Mouse (Mus musculus): ENCODE measurements around the gene Pcmtd2. TPM values are rescaled to one million over a fixed set of nuclear protein-coding genes. Genes with fewer than 3 reads are reported as not detected.
A peak's percentile ranks its signal among the peaks of the same experiment; 100 is the strongest.

Pcmtd2 gene
- total and polyA plus RNA-seq, 3 experiments = 10.3 to 17.1 (median 14.4) TPM

DNA sequence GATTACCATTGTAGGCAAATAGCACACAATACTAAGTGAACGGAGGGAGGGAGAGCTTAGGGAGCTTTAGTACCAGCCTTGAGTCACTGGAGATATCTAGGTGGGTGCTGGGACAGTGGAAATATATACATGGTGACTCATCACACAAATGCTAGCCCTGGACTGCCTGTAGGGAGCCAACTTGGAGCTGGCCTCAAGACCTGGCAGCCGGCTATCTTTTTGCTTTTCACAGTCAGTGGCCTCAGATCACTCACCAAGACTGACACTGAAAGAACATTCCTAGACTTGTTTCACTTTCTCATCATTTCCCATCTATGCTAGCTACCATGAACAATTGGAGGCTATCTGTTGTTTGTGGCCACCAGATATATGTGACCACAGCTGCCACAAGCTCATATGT is 4.9 kb upstream of the Pcmtd2 start:
- no peaks in the 10 kb centered on the region for H3K9me3 ChIP-seq (replicated peaks; ENCODE audit: low read length)
- no peak for DNase-seq (ENCODE audit: extremely low read depth)
- no peak overlapping the region for H3K4me3 ChIP-seq (replicated peaks in 1 of 3; ENCODE audit: low read depth in 2 of 3, low read length in 2 of 3, poor library complexity in 1 of 3)
- H3K4me2 ChIP-seq (ENCODE audit: insufficient read depth, low read depth, poor library complexity, severe bottlenecking) = no peak overlapping the region
- no peak overlapping the region for H3K9ac ChIP-seq (ENCODE audit: insufficient read depth, low read depth)
- H3K4me1 ChIP-seq (ENCODE audit: control insufficient read depth in 1 of 2, insufficient read depth in 2 of 2) = peaks cover 0 to 6% of the 10 kb centered on the region in 2 experiments; a peak in 2 of 4 replicates
- dilution Hi-C loops (cut with MboI; ENCODE audit: extremely low pct_ligation_motif_present, extremely low pct_unique_long_range_greater_than_20kb, low sequenced_read_pairs) = no loop called here
- no peaks in the 10 kb centered on the region for H3K79me2 ChIP-seq (replicated peaks; ENCODE audit: control insufficient read depth, extremely low read depth, insufficient read depth, poor library complexity, severe bottlenecking)
- peaks cover 38% of the 10 kb centered on the region for H3K27me3 ChIP-seq (replicated peaks)
- no peaks in the 10 kb centered on the region for H3K36me3 ChIP-seq (replicated peaks in 1 of 2; ENCODE audit: control insufficient read depth in 1 of 2, insufficient read depth in 1 of 2, low read length in 1 of 2)
- no peak overlapping the region for H3K27ac ChIP-seq (ENCODE audit: insufficient read depth, low read depth)
- in situ Hi-C loops (cut with MboI; ENCODE audit: low pct_ligation_motif_present, low pct_unique_long_range_greater_than_20kb, low sequenced_read_pairs) = no loop called here
- TF ChIP-seq CHD1 (IDR thresholded peaks at IDR 0.05; ENCODE audit: low read depth, low read length) = no peak

DNA sequence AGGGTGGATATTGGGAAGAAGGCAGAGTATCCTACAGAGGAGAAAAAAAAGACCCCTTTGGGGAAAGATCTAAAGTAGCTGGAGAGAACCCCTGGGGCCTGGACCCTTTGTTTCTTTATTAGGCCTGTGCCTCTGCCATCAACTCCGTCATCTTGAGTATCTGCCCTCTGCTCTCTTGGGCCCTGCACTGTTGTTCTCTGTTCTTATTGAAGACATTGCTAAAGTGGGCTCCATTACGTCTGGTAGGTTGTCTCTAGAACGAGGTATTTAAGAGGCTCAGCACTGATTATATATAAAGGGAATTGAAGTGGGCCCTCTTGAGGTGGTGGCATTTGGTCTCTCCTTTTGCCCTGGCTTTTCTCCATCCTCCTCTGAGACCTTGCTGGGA is 633 bp downstream of the Pcmtd2 start:
- no peaks in the 10 kb centered on the region for H3K9me3 ChIP-seq (replicated peaks; ENCODE audit: low read length)
- H3K4me3 ChIP-seq (replicated peaks in 1 of 3; ENCODE audit: low read depth in 2 of 3, low read length in 2 of 3, poor library complexity in 1 of 3) = peak overlapping the region; percentile 66 to 81 (median 77)
- H3K4me1 ChIP-seq (ENCODE audit: control insufficient read depth in 1 of 2, insufficient read depth in 2 of 2) = peaks cover 0 to 17% of the 10 kb centered on the region in 2 experiments; a peak in 3 of 4 replicates
- TF ChIP-seq TCF12 (IDR thresholded peaks at IDR 0.05; ENCODE audit: low read depth, low read length) = no peak
- TF ChIP-seq HCFC1 (IDR thresholded peaks at IDR 0.05; ENCODE audit: low read depth, low read length) = no peak
- H3K27ac ChIP-seq (ENCODE audit: insufficient read depth, low read depth) = no peak overlapping the region
- H3K9ac ChIP-seq (ENCODE audit: insufficient read depth, low read depth) = peak overlapping the region; percentile 88
- no peaks in the 10 kb centered on the region for H3K27me3 ChIP-seq (replicated peaks)
- H3K4me2 ChIP-seq (ENCODE audit: insufficient read depth, low read depth, poor library complexity, severe bottlenecking) = peak overlapping the region; percentile 87
- peaks cover 3% of the 10 kb centered on the region; the same call in 1 of the 2 replicates for H3K79me2 ChIP-seq (replicated peaks; ENCODE audit: control insufficient read depth, extremely low read depth, insufficient read depth, poor library complexity, severe bottlenecking)
- dilution Hi-C loops (cut with MboI; ENCODE audit: extremely low pct_ligation_motif_present, extremely low pct_unique_long_range_greater_than_20kb, low sequenced_read_pairs) (no loop called here), in situ Hi-C loops (cut with MboI; ENCODE audit: low pct_ligation_motif_present, low pct_unique_long_range_greater_than_20kb, low sequenced_read_pairs) (no loop called here)
- H3K36me3 ChIP-seq (replicated peaks in 1 of 2; ENCODE audit: control insufficient read depth in 1 of 2, insufficient read depth in 1 of 2, low read length in 1 of 2) = peaks cover 8 to 16% of the 10 kb centered on the region in 2 experiments
- DNase-seq (ENCODE audit: extremely low read depth) = peak; percentile 2

DNA sequence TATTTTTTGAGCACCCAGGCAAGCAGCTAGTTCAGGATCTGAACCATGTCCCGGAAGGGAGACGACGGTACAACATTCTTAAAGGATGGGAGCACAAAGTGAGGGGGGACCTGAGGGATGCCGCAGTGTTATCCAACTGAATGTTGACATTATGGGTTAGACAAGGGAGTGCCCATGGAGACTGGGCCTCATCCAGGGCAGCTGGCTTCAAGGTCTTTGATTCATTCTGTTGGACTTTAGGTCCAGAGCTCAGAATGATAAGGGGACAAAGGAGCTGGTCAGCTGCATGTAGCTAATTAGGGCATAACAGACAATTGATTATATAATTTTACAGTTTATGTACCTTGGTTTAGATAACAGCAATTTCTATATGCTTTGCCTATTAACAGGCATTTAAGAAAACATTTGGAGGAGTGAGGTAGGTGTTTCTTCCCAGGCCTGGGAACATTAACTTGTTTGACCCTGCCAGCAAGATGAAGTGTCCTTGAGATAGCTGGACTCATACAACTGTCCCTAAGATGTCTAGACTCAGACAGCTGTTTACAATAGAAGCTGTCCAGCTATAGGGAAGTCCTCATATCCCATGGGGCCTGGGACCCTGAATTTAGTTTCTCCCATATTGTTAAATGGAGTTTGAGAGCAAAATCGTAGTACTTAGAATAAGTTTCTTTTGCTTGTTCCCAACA is 8.2 kb downstream of the Pcmtd2 start:
- dilution Hi-C loops (cut with MboI; ENCODE audit: extremely low pct_ligation_motif_present, extremely low pct_unique_long_range_greater_than_20kb, low sequenced_read_pairs) = no loop called here

More for the DNA sequence above, 8.2 kb downstream of the Pcmtd2 start:
- Histone ChIP-seq H3K4me2 (ENCODE audit: insufficient read depth, low read depth, poor library complexity, severe bottlenecking) (no peak overlapping the region), H3K4me1 (ENCODE audit: control insufficient read depth in 1 of 2, insufficient read depth in 2 of 2) (no peaks in the 10 kb centered on the region), H3K36me3 (replicated peaks in 1 of 2; ENCODE audit: control insufficient read depth in 1 of 2, insufficient read depth in 1 of 2, low read length in 1 of 2) (peaks cover 25 to 55% of the 10 kb centered on the region in 2 experiments), H3K9me3 (replicated peaks; ENCODE audit: low read length) (no peaks in the 10 kb centered on the region), H3K79me2 (replicated peaks; ENCODE audit: control insufficient read depth, extremely low read depth, insufficient read depth, poor library complexity, severe bottlenecking) (no peaks in the 10 kb centered on the region), H3K27me3 (replicated peaks) (no peaks in the 10 kb centered on the region), H3K4me3 (replicated peaks in 1 of 3; ENCODE audit: low read depth in 2 of 3, low read length in 2 of 3, poor library complexity in 1 of 3) (no peak overlapping the region), H3K27ac (ENCODE audit: insufficient read depth, low read depth) (no peak overlapping the region), H3K9ac (ENCODE audit: insufficient read depth, low read depth) (no peak overlapping the region)
- no peak for DNase-seq (ENCODE audit: extremely low read depth)
- in situ Hi-C loops (cut with MboI; ENCODE audit: low pct_ligation_motif_present, low pct_unique_long_range_greater_than_20kb, low sequenced_read_pairs) = no loop called here
- TF ChIP-seq NRF1 (IDR thresholded peaks at IDR 0.05; ENCODE audit: low read depth, low read length) = no peak
- TF ChIP-seq MAX (IDR thresholded peaks at IDR 0.05; ENCODE audit: low read length) = no peak
- no peak for TF ChIP-seq GABPA (IDR thresholded peaks at IDR 0.05; ENCODE audit: insufficient replicate concordance, low read depth, low read length)
- TF ChIP-seq ZNF384 (IDR thresholded peaks at IDR 0.05; ENCODE audit: low read depth, low read length) = no peak
- no peak for TF ChIP-seq MYC (IDR thresholded peaks at IDR 0.05; ENCODE audit: low read depth, low read length)
- TF ChIP-seq ETS1 (conservative IDR thresholded peaks at IDR 0.05; ENCODE audit: low read depth, low read length) = no peak
- no peak for TF ChIP-seq ZMIZ1 (IDR thresholded peaks at IDR 0.05; ENCODE audit: low read depth, low read length)
- TF ChIP-seq KAT2A (IDR thresholded peaks at IDR 0.05; ENCODE audit: insufficient replicate concordance, low read length) = no peak
- no peak for TF ChIP-seq RAD21 (IDR thresholded peaks at IDR 0.05; ENCODE audit: low read depth, low read length)
- TF ChIP-seq SMC3 (IDR thresholded peaks at IDR 0.05; ENCODE audit: low read depth, low read length) = no peak
- no peak for TF ChIP-seq HCFC1 (IDR thresholded peaks at IDR 0.05; ENCODE audit: low read depth, low read length)
- no peak for TF ChIP-seq TCF12 (IDR thresholded peaks at IDR 0.05; ENCODE audit: low read depth, low read length)
- TF ChIP-seq PAX5 (IDR thresholded peaks at IDR 0.05; ENCODE audit: low read length) = no peak
- TF ChIP-seq MAZ (IDR thresholded peaks at IDR 0.05; ENCODE audit: low read depth, low read length) = no peak
- TF ChIP-seq CHD2 (IDR thresholded peaks at IDR 0.05; ENCODE audit: low read length) = no peak

Data from CH12.LX (cell line).